Mouse (Mus musculus) liver, postnatal 0 days (tissue): ENCODE results near the gene Fibcd1.

Experiments
- CTCF ChIP-seq: sonication (generic); IDR thresholded peaks from 2 replicates; pipeline ENCODE4 v1.5.1; 2016; ENCODE audit warnings: antibody characterized with exemption, low read depth
- EP300 ChIP-seq: IDR thresholded peaks from 2 replicates; pipeline ENCODE4 v1.6.1; 2016; ENCODE audit warnings: antibody characterized with exemption, low read depth, mild to moderate bottlenecking

DNA sequence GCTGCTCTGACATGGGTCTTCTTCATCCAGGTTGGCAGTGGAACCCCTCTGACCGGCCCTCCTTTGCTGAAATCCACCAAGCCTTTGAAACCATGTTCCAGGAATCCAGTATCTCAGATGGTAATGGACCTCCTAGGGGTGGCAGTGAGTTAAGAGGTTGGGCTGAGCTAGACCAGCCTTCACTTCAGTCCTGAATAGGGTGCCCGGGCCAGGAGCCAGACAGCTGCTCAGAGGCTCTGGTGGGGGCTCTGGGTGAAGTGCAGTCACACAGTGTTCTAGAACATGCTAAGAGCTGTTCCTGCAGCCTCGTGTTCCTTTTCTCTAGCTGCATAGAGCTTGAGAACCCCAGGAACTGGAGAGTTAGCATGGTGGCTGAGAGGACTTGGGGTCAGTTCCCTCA lies 48.9 kb downstream of the Fibcd1 start:
- TF ChIP-seq CTCF = no peak
- no peak for TF ChIP-seq EP300
